In genomic region chr15:42894611-42895010, GRCm38 (mm10) we compare ENCODE assay signal across 19 mouse cellular contexts.
DNase-seq lines count a peak whose midpoint lies in the region; TF ChIP-seq lines count a peak whose summit lies in the region.
"Had no signal": no experiment of that assay in that cellular context is flagged by ENCODE, and none has a peak within 500 bp of the region (broad histone marks: within the 10 kb centered on the region; RNA-seq: fewer than 3 reads in every experiment).

No protein-coding gene starts in this region.

- WGBS in liver, adult 2 months: 38% methylated on average over 1 of the region's 1 CpGs

- no peaks in the 10 kb centered on the region for H3K27me3 ChIP-seq in liver, adult 2 months (ENCODE audit: control insufficient read depth, insufficient read depth, low read length)
- H3K27me3 ChIP-seq: CH12.LX had no signal

- TF ChIP-seq CTCF in liver, adult 2 months (IDR thresholded peaks at IDR 0.05; ENCODE audit: low read depth, low read length): no peak

- peaks cover 5% of the 10 kb centered on the region; the same call in 1 of the 2 replicates for H3K4me1 ChIP-seq in liver, adult 2 months (ENCODE audit: control insufficient read depth, insufficient read depth, low read length)

- H3K27ac ChIP-seq in liver, adult 2 months (replicated peaks; ENCODE audit: insufficient read depth, low read depth, low read length): no peak overlapping the region

- no peak overlapping the region for H3K9ac ChIP-seq in liver, adult 2 months (ENCODE audit: low read depth, low read length)

- no peaks in the 10 kb centered on the region for H3K36me3 ChIP-seq in liver, adult 2 months (ENCODE audit: control insufficient read depth, insufficient read depth, low read length)
- H3K36me3 ChIP-seq: G1E had no signal

- DNase-seq in adrenal gland, postnatal 14 days: peak; percentile 10
- DNase-seq in adrenal gland, postnatal 25 days: no peak
- DNase-seq in heart, adult 11 months: peak; percentile 75
- no peak for DNase-seq in heart, adult 8-10 months (ENCODE audit: low spot score)
- DNase-seq in liver, adult 2 months (ENCODE audit: extremely low read depth, low read depth, low spot score): peak; percentile 94
- DNase-seq in liver (no peak), adipocyte (ENCODE audit: low spot score) (peak; percentile 8)
- no peak for DNase-seq in testis, postnatal 10 days (ENCODE audit: low spot score)
- DNase-seq: adrenal gland, adult 2 months; adrenal gland, adult 8-10 months; adrenal gland, postnatal 10 days; B cell, adult 2 months; cerebellum, adult 11 months; cerebellum, adult 11-12 months; cerebellum, adult 18-20 months; cerebellum, adult 2 months; cerebellum, adult 8-10 months had no signal

- no peak for TF ChIP-seq POLR2A in liver, adult 2 months (IDR thresholded peaks at IDR 0.05; ENCODE audit: extremely low read depth, insufficient read depth, low read length)

- H3K4me3 ChIP-seq in liver, adult 2 months (ENCODE audit: insufficient read depth, low read depth, low read length): no peak overlapping the region

- H3K79me2 ChIP-seq in liver, adult 2 months (ENCODE audit: control insufficient read depth, insufficient read depth, low read length): no peaks in the 10 kb centered on the region

Comparison
In these comparisons a context has a peak if more than half of its experiments do, and no peak if none do; other contexts are left out.
1. DNase-seq: peak in adrenal gland, postnatal 14 days (single experiment), heart, adult 11 months (single experiment), liver, adult 2 months (single experiment) and adipocyte (single experiment); none in adrenal gland, postnatal 25 days (single experiment), heart, adult 8-10 months (single experiment), liver (single experiment) and testis, postnatal 10 days (single experiment).